Mouse (Mus musculus) forelimb bud, embryonic 11.5 days (tissue): ENCODE measurements around the gene Gstt2.
A peak's percentile ranks its signal among the peaks of the same experiment; 100 is the strongest.
"Not testable (repeated sequence)": the region's sequence is repeated elsewhere in the genome, so short reads cannot be mapped to it uniquely, and the experiment has no call there.

Source experiments
- DNase-seq: peaks from one replicate; pipeline ENCODE4 v3.0.0-alpha.2; 2012; ENCODE audit warnings: low read depth, low spot score

Gene Gstt2

GRCm38 (mm10) chr10:75855416-75855981 lies 18.3 kb upstream of the Gstt2 start:
- no peak for DNase-seq

DNA sequence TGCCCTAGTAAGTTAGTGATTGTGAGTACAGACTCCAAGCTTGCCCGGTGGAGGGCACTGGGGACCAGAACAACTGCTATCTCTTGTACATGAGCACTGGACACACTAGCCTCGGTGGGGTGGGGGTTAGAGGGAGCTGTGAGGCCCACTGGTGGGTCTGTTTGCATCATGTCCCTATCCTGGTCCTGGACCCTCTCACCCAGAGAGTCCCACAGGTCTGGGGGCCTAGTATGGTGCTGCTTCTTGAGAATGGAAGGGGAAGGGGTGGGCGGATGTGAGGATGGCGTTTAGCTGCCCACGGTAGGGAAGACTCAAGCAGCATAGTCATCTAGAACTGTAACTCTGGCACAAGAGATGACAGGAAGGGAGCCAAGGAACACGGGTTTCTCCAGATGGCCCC lies 17.6 kb upstream of the Gstt2 start:
- DNase-seq: no peak

GRCm38 (mm10) chr10:75854096-75854495 lies 16.9 kb upstream of the Gstt2 start:
- no peak for DNase-seq

DNA sequence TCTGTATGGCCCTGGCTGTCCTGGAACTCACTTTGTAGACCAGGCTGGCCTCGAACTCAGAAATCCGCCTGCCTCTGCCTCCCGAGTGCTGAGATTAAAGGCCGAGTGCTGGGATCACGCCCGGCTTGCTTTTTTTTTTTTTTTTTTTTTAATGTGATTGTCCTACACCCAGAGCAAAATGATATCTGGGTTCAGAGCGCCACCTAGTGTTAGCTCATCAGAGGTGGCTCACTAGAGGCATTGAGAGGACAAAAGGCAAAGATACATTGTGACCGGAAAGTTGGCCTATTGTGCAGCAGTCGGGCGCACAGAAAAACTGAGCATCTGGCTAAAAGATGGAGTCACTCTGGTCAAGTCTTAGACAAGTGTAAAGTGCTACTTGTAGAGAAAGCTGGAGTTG lies 16.2 kb upstream of the Gstt2 start:
- DNase-seq: peak; percentile 86

DNA sequence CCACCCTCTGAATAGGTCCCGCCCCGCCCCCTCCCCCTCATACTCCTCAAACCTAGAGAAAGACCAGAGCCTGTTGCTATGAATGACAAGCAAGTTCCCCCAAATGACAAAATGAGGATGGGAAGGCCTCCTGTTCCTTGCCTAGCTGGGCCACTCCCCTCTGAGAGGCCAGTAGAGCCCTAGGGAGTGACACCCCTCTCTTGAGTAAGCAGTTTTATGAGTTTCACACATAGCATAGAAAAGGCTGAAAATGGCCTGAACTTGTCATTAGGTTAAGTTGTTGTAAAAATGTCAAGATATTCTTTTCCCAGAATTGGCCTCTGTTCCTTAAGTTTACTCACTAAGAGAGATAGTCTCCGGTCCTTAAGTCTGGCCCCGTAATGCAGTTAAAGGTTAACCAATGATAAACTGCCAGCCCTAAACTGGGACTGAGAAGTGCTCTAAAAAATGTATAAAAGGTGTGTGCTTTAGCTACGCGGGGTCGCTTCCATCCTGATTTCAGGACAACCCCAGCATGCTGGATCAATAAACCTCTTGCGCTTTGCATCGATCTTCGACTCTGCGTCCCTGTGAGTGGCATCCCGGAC lies 15.4 kb upstream of the Gstt2 start:
- no peak for DNase-seq

DNA sequence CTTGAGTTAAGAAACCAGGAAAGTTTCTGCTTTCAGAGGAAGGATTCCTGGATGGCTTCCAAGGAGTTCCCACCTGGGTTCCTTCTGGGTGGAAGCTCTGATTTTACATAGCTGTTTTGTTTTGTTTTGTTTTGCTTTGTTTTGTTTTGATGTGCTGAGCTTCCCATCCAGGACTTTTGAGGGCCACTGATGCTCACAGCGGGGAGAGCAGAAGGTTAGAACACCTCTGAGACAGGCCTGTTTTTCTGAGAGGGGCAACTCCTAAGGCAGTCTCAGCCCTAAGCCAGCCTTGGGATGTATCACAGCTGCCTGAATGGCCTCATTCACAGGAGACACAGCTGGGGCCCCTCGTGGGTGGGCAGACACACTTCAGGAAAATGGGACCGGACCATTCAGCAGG lies 14.5 kb upstream of the Gstt2 start:
- DNase-seq: no peak

DNA sequence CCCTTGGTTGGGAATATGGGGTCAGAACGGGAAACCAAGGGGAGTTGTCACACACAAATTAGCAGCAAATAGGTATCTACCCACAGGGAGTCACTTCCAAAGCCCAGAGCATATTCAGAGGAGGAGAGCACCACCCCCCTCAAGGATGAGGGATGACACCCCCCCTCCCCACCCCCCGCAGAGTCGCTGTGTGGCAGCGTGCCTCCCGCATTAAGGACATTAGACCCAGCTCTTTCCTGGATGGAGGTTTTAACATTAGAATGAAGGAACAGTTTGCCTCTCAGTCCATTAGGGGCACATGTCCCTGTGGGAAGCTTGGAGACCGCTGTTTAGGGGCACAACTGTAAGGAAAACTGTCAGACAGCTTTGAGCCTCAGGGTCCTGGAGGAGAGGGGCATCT lies 13.9 kb upstream of the Gstt2 start:
- DNase-seq: no peak

- no peak for DNase-seq
Measured at GRCm38 (mm10) chr10:75848382-75848781, 11.2 kb upstream of the Gstt2 start.

DNA sequence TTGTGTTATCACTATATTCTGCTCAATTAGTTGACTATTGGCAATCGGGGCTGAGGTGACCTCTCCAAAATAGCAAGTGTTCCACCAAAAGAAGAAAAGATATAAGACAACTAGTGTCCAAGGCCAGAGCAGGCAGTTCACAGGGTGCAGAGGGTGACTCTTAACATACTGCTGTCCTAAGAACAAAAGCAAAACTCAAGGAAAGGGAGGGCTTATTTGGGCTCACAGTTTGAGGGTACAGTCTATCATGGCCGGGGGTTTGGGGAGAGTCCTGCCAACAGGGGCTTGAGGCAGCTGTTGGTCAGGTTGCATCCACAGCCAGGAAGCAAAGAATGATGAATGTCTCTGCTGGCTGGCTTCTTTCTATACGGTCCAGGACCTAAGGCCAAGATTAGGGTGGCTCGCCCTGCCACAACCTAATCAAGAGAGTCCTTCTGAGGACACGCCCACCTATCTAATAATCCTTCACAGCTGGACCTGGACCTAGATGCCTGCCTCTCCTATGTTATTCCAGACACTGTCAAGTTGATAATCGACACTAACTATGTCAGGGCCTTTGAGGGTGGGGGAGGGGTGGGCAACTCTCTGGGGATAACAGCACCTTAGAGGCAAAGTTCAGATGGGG lies 8.2 kb upstream of the Gstt2 start:
- DNase-seq: no peak

DNA sequence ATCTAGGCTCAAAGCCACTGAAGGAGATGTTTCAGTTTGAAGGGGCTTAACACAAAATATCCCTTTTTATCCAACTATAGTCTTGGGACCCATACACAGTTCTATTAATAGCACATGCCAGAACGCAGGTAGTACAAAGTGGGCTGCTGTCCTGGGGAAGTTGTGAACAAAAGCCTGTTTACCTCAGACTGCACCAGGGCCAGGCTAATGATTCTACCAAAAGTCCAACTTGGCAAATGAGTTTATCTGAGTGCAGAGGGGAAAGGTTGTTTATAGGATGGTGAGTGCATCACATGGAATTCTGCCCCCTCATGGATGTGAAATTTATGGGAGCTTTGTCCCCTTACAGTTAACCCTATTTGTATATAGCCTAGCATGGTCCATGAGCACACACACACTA lies 7.6 kb upstream of the Gstt2 start:
- no peak for DNase-seq

DNA sequence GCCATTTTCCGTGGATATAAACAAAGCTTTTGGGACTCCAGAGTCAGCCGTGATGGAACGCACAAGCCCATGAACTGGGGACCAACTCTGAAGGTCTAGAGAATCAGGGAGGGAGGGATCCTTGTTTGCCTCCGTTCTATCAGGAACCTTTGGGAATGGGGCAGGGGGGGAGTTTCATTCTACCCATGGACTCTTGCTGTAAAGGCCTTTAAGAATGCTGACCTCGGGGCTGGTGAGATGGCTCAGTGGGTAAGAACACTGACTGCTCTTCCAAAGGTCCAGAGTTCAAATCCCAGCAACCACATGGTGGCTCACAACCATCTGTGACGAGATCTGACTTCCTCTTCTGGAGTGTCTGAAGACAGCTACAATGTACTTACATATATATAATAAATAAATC lies 6.7 kb upstream of the Gstt2 start:
- not testable (repeated sequence) for DNase-seq

DNA sequence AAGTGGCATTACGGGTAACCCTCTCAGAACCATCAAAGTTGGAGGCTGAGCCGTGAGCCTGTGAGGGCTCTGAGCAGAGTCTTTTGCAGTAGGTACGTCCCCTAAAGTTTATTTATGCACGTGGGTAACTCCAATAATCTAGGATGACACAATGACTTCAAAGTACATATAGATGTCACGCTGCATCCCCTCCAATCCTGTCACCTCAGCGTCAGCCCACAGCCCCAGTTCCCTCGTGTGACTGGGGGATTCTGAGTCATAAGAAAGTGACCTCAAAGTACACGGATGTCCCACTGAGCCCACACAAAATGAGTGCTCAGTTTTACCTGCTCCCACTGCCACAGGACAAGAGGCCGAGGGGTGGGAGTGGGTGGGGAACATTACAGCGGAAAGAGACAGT lies 1.9 kb upstream of the Gstt2 start:
- no peak for DNase-seq

DNA sequence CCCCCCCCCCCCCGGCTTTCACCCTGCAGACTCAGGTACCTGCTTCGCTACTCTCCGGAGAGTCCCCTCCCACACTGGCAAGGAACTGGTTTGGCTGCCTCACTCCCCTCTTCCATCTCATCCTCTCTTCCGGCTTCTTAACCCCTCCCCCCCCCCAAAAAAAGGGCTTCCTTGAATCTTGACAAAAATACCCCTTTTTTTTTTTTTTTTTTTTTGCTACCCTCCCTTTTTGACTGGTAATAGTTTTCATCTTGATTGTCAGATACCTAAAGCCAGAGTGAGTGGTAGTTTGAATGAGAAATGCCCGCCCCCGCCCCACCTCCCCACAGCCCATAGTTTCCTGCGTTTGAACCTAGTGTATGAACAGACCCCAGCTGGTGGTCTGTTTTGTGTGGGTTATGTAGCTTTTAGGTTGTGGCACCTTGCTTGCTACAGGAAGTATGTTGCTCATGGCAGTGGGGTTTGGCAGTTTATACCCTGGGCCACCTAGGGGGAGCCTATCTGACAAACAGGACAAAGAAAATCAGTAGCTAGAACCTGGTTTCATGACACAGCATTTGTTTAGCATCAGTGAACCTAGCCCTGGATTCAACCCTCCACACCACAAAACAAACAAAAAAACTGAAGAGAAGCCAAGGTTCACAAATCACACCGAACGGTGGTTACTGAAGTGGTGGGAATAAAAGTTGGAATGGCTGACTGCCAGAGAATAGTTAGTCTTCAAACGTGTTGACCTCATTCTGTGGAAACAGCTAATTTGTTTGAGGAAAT lies 1.3 kb downstream of the Gstt2 start:
- DNase-seq: no peak

DNA sequence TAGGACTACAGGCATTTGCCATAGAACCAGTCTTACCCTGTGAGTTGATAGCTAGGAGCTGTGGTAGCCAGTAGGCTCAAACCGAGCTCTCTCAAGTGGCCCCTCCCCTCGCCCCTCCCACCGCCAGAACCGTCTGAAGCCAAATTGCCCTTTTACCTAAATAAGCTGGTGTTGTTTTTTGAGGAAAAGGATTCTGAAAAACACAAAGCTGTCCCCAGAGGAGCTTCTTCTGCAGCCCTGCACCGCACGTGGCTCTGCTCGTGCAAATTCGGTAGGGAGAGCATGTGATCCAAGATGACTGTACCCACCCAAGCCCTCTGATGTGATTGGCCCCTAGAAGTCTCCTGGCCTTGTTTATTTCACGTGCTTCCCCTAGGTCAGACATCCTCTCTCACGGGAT lies 1.9 kb downstream of the Gstt2 start:
- peak; percentile 43 for DNase-seq

DNA sequence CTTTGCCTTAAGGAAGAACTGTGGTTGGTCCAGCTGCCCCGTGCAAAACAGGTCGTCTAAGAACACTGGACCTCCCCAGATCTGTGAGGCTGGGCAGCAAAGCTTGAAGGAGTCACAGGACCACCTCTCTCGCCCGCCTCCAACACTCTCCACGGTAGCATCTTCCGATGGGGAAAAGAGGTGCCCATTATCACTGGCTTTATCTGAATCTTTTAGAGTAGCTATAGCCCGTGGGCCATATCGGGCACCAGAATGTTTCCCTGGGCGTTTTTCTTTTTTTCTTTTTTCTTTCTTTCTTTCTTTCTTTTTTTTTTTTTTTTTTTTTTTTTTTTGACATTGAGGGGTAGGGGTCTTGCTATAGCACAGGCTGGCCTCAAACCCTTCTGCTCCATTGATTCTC lies 2.5 kb downstream of the Gstt2 start:
- no peak for DNase-seq

- peak; percentile 63 for DNase-seq
Measured at GRCm38 (mm10) chr10:75834250-75834649, 3.0 kb downstream of the Gstt2 start.

DNA sequence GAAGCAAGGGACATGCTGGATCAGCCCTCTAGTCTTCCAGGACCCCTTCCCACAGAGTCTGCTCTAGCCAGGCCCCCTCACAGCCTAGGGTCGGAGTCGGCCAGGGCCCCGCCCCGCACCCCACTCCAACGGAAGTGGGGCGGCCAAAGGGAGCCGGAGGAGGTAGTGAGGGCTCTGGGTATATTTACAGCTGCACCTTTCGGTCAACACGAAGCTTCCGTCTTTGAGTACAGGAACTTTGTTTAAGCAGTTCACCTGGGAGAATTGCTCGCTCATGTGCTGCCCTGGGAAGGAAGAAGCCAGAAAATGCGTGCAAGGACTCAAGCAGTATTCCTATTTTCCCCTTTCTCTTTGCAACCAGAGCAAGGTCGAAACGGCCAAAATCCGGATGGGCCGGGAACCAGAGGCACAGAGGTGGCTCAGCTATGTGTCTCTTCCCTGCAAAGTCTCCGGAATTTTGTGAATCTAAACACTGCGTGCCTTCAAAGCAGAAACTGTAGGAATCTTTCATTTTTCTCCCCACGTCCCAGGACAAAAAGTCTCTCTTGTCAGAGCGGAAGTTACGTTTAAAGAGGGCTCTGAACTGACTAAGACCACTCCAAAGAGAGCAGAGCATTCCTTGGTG lies 3.7 kb downstream of the Gstt2 start:
- DNase-seq: no peak

GRCm38 (mm10) chr10:75832272-75832895 lies 4.8 kb downstream of the Gstt2 start:
- DNase-seq: peak; percentile 25

GRCm38 (mm10) chr10:75830275-75830670 lies 7.0 kb downstream of the Gstt2 start:
- no peak for DNase-seq

DNA sequence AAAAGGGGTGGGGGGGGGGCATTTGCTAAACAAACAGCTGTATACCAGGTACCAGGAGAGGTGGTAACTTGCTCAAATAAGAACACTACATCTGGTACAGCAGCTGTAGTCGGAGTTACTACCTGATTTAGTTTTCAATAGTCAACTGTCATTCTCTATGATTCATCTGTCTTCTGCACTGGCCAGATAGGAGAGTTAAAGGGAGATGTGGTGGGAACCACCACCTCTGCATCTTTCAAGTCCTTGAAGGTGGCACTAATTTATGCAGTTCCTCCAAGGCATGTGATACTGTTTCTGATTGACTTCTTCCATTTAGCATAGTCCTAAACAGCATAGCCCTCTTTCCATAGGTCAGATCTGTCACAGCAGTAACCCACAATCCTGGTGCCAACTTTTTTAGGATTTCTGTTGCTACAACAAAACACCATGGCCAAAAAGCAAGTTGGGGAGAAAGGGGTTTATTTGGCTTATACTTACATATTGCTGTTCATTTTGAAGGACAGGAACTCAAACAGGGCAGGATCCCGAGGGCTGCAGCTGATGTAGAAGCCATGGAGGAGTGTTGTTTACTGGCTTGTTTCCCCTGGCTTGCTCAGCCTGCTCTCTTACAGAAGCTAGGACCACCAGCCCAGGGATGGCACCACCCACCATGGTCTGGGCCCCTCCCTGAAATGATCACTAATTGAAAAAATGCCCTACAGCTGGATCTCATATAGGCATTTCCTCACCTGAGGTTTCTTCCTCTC lies 7.5 kb downstream of the Gstt2 start:
- DNase-seq: no peak

DNA sequence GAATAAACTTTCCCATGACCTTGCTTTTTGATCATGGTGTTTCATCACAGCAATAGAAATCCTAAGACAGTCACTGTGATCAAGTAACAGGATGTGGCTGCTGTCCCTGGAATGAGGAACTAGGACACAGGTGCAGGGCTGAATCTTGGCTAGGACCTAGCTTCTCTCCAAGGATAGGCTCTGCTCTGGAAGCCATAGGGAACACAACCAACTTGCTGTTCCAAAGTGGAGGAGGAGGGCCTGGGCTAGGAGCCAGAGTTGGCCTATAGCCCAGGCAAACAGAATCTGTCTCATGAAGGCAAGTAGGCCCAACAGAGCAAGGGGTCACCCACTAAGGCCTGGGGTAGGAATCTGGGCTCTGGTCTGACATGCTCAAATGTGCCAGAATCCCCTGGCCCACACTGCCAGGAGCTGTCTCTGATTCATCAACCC lies 8.7 kb downstream of the Gstt2 start:
- DNase-seq: no peak
